Mouse (Mus musculus): Measurements from ENCODE around the gene Emcn.

The Emcn gene

DNA sequence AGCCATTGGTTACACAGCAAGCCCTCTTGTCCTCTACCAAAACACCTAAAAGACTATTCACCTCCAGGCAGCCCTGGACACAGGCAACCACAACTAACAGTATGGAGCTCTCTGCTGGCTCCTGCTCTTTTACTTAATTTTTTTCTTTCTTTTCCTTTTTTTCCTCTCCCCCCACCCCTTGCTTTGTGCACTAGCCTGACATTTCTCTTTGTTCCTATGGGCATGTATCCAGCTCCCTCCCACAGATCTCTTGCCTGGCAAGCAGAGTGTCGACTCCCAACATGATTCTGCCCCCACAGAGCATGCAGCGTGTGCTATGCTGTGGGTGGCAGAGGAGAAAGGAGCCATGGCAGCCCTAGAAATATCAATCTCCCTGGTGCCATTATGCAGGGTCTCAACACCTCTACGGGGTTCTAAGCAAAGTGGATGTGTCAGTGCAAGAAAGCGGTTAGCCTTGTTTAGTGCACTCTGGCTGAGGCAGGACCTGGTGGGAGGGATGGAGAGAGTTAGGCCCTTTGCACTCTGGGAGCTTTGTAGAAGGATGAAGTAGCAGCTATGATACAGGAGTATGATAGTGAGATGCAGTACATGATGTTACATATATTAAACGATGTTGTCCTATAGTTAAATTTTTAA, 74.7 kb downstream of the Emcn start:
- in situ Hi-C loops (cut with MboI, MseI), result loop anchor here (25.0 kb wide), 1 partner anchor 528 kb away; no protein-coding TSS in a partner anchor

GRCm38 (mm10) chr3:137418636-137419035, 77.8 kb downstream of the Emcn start:
- in situ Hi-C loops (cut with MboI, MseI), result loop anchor here (25.0 kb wide), 1 partner anchor 531 kb away; no protein-coding TSS in a partner anchor

GRCm38 (mm10) chr3:137429516-137429915, 88.6 kb downstream of the Emcn start:
- in situ Hi-C loops (cut with MboI, MseI), result no loop called here

DNA sequence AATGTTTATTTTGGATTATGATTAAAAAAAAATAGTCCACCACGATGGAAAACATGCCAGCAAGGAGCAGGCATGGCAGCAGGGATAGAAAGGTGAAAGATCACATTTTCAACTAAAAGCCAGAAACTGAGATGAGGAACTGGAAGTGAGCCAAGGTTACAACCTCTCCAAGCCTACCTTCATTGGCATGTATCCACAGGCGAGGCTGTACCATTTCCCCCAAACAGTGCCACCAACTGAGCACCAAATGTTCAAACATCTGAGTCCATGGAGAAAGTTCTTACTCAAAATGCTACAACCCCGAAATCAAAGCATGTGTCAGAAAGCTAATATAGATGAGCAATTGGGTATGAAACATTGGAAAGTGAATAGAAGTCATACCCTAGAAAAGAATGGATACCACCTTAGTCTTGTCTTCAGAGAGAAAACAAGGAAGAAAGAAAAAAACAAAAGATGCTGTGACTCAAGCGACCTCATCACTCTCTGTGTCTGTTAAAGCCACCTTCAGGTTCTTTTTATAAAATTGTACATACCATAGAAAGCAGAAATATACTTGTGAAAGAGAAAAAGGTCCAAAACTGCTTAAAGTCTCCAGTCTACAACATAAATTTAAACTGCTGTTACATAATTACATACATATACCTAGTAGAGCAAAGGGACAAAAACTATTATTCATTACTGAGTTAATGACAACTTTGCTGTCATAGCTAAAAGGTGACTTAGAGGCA, 124.2 kb downstream of the Emcn start:
- in situ Hi-C loops (cut with MboI, MseI), result no loop called here

GRCm38 (mm10) chr3:137465953-137466352, 125.1 kb downstream of the Emcn start:
- in situ Hi-C loops (cut with MboI, MseI), result no loop called here

- in situ Hi-C loops (cut with MboI, MseI), result no loop called here
These were observed 125.9 kb downstream of the Emcn start for GRCm38 (mm10) chr3:137466766-137467165.

GRCm38 (mm10) chr3:137467386-137467785, 126.5 kb downstream of the Emcn start:
- in situ Hi-C loops (cut with MboI, MseI), result no loop called here

DNA sequence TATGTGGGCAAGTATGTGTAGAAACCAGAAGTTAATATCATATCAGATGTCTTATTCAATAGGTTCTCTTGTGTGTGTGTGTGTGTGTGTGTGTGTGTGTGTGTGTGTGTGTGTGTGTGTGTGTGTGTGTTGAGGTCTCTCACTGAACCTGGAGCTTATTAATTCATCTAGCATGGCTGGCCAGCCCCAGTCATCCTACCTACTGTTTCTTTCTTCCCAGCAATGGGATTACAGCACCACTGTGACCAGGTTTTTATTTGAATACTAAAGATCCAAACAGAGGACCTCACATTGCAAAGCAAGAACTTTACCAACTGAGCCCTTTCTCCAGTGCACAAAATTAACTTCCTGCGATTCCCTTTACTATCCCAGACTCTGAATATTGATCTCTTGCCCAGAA, 131.3 kb downstream of the Emcn start:
- in situ Hi-C loops (cut with MboI, MseI), result no loop called here

- in situ Hi-C loops (cut with MboI, MseI), result no loop called here
These were observed 139.0 kb downstream of the Emcn start for GRCm38 (mm10) chr3:137479761-137480339.

DNA sequence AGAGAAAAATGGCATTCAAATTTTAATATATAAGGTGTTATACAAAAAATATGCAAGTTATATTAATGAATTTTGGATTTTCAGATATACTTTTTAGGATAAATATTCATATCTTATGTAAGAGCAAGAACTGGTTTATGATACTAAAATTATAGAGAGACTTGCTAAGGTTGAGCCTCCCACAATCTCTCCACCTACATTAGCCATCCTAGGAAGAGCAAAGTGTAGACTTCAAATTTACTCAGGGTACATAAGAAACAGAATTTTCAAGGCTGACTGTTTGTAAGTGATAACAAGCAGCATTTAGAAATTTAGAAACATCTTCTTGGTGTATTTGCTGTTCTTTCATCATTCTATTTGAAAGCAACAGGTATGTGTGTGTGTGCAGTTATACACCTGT, 140.3 kb downstream of the Emcn start:
- in situ Hi-C loops (cut with MboI, MseI), result no loop called here
